Mouse (Mus musculus) myocyte (in vitro differentiated cells): ENCODE measurements at regions not wholly inside any gene's neighbourhood (a gene's known extent, or its start where the extent isn't known, plus 50 kb on each side); places are given as distances from the start of the nearest gene placed in this dataset.

Experiments used
- CEBPB ChIP-seq: IDR thresholded peaks from 2 replicates; pipeline ENCODE4 v1.6.1; 2011; ENCODE audit warnings: mild to moderate bottlenecking, moderate library complexity; ENCODE audit not compliant: poor library complexity, insufficient read depth, severe bottlenecking
- E2F4 ChIP-seq: IDR thresholded peaks from one replicate; pipeline ENCODE4 v1.6.1; 2011; ENCODE audit warnings: mild to moderate bottlenecking, control low read depth, moderate library complexity; ENCODE audit not compliant: insufficient read depth
- MAX ChIP-seq: IDR thresholded peaks from one replicate; pipeline ENCODE4 v1.6.1; 2011; ENCODE audit warnings: low read depth, mild to moderate bottlenecking, control low read depth
- MYOG ChIP-seq, 3 experiments: IDR thresholded peaks; one replicate each; pipeline ENCODE4 v1.6.1; 2011; ENCODE audit warnings: control low read depth in 2 of 3, low read depth in 2 of 3, mild to moderate bottlenecking in 2 of 3; ENCODE audit not compliant: insufficient read length in 2 of 3, control insufficient read depth in 1 of 3, insufficient read depth in 1 of 3
- POLR2A ChIP-seq: IDR thresholded peaks from one replicate; pipeline ENCODE4 v1.6.1; 2011; ENCODE audit warnings: low read depth, mild to moderate bottlenecking, control low read depth, moderate library complexity; ENCODE audit not compliant: insufficient read length
- POLR2AphosphoS2 ChIP-seq: IDR thresholded peaks from one replicate; pipeline ENCODE4 v1.6.1; 2011; ENCODE audit warnings: low read depth, control low read depth; ENCODE audit not compliant: insufficient read length
- SRF ChIP-seq: IDR thresholded peaks from one replicate; pipeline ENCODE4 v1.6.1; 2011; ENCODE audit warnings: low read depth; ENCODE audit not compliant: control insufficient read depth, insufficient read length
- TCF12 ChIP-seq: IDR thresholded peaks from one replicate; pipeline ENCODE4 v1.6.1; 2011; ENCODE audit warnings: mild to moderate bottlenecking, control low read depth; ENCODE audit not compliant: poor library complexity, insufficient read depth, severe bottlenecking
- TCF3 ChIP-seq: IDR thresholded peaks from one replicate; pipeline ENCODE4 v1.6.1; 2011; ENCODE audit warnings: low read depth, control low read depth; ENCODE audit not compliant: insufficient read length
- USF1 ChIP-seq: IDR thresholded peaks from one replicate; pipeline ENCODE4 v1.6.1; 2011; ENCODE audit warnings: low read depth, mild to moderate bottlenecking, control low read depth, moderate library complexity

GRCm38 (mm10) chr15:93074070-93074469, 200.9 kb downstream of the Gxylt1 start:
- TF ChIP-seq POLR2A (no peak), TCF12 (no peak), TCF3 (no peak), MAX (no peak), USF1 (no peak), MYOG (IDR thresholded peaks at IDR 0.05; ENCODE audit: control insufficient read depth in 1 of 3, insufficient read depth in 1 of 3, insufficient read length in 2 of 3, low read depth in 2 of 3) (no peak), POLR2AphosphoS2 (no peak), CEBPB (no peak), E2F4 (no peak), SRF (no peak)
